In the genomic region with DNA sequence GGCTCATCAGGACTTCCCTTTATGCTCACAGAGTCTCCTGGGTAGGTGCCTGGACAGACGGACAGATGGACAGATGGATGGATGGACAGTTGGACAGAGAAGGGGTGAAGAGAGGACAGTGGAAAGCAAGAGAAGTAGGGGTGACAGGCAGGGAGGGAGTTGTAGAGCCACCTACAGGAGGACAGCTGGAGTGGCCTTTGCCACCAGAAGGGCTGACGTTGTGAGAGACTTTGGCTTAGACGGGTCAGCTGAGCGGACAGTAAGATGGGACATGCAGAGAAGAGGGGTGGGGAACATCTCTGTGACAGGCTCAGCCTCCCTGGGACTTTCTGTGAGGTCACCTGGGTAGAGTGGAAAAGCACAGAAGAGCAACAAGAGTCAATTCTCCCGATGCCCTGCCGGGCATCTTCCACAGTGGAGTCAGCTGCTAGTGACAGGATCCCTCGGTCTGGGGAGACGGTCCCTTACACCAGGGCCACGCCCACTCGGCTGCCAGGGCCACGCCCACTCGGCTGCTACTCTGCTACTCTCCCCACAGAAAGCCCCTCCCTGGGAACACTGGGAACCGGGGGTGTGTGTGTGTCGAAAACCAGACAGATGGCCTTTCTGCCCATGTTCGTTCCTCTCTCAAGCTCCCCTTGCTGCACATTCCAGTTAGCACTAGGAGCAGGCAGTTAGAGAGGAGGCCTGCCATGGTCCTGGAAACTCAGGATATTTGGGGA, we compare ENCODE assay signal across 2 mouse cellular contexts.
TF ChIP-seq lines count a peak whose summit lies in the region.

No protein-coding gene starts in this region.

TF ChIP-seq in CH12.LX, 34 proteins besides CTCF, POLR2A, EP300 and RAD21:
- TF ChIP-seq RCOR1 (conservative IDR thresholded peaks at IDR 0.05; ENCODE audit: low read depth, low read length) = no peak
- no peak for TF ChIP-seq IRF4 (IDR thresholded peaks at IDR 0.05; ENCODE audit: low read depth, low read length)
- no peak for TF ChIP-seq PAX5 (IDR thresholded peaks at IDR 0.05; ENCODE audit: low read length)
- TF ChIP-seq CHD2 (IDR thresholded peaks at IDR 0.05; ENCODE audit: low read length) = no peak
- TF ChIP-seq TBP (conservative IDR thresholded peaks at IDR 0.05; ENCODE audit: low read depth, low read length) = no peak
- TF ChIP-seq NELFE (IDR thresholded peaks at IDR 0.05; ENCODE audit: low read depth, low read length) = no peak
- TF ChIP-seq MYC (IDR thresholded peaks at IDR 0.05; ENCODE audit: low read depth, low read length) = no peak
- TF ChIP-seq MXI1 (IDR thresholded peaks at IDR 0.05; ENCODE audit: low read depth, low read length) = no peak
- no peak for TF ChIP-seq MAZ (IDR thresholded peaks at IDR 0.05; ENCODE audit: low read depth, low read length)
- no peak for TF ChIP-seq MAFK (IDR thresholded peaks at IDR 0.05; ENCODE audit: insufficient replicate concordance, low read length)

TF ChIP-seq in MEL, 35 proteins besides CTCF, POLR2A, EP300 and RAD21:
- no peak for TF ChIP-seq ZC3H11A (IDR thresholded peaks at IDR 0.05; ENCODE audit: low read depth, low read length)
- TF ChIP-seq NRF1 (IDR thresholded peaks at IDR 0.05; ENCODE audit: insufficient read depth, low read depth, low read length, poor library complexity, severe bottlenecking) = no peak
- TF ChIP-seq POLR2AphosphoS5 (IDR thresholded peaks at IDR 0.05; ENCODE audit: borderline replicate concordance, low read depth, low read length) = no peak
- no peak for TF ChIP-seq POLR2AphosphoS2 (IDR thresholded peaks at IDR 0.05; ENCODE audit: low read length)
- TF ChIP-seq MEF2A (IDR thresholded peaks at IDR 0.05; ENCODE audit: extremely low read depth, insufficient replicate concordance, low read depth, low read length, poor library complexity, severe bottlenecking) = no peak
- TF ChIP-seq NELFE (IDR thresholded peaks at IDR 0.05; ENCODE audit: low read depth, low read length) = no peak
- TF ChIP-seq RCOR1 (IDR thresholded peaks at IDR 0.05; ENCODE audit: low read depth, low read length) = no peak
- TF ChIP-seq E2F4 (IDR thresholded peaks at IDR 0.05; ENCODE audit: borderline replicate concordance, low read depth, low read length) = no peak
- TF ChIP-seq TBP (IDR thresholded peaks at IDR 0.05; ENCODE audit: low read depth, low read length) = no peak
- no peak for TF ChIP-seq SMC3 (IDR thresholded peaks at IDR 0.05; ENCODE audit: low read depth, low read length)
- no peak for TF ChIP-seq MXI1 (IDR thresholded peaks at IDR 0.05; ENCODE audit: low read depth, low read length)
